Mouse (Mus musculus) brain, embryonic 14.5 days (tissue): ENCODE measurements around the gene Txnrd2.

ENCODE experiments used
- CTCF ChIP-seq: fragments of 200-500 bp; IDR thresholded peaks from 2 replicates; pipeline ENCODE4 v1.5.1; 2012; ENCODE audit warnings: inconsistent platforms, mild to moderate bottlenecking, moderate library complexity, borderline replicate concordance; ENCODE audit not compliant: insufficient read depth, insufficient read length; ENCODE audit errors: extremely low read depth
- POLR2A ChIP-seq: fragments of 200-500 bp; IDR thresholded peaks from 2 replicates; pipeline ENCODE4 v1.6.1; 2012; ENCODE audit warnings: mild to moderate bottlenecking, inconsistent platforms, borderline replicate concordance; ENCODE audit not compliant: poor library complexity, insufficient read depth, insufficient read length, severe bottlenecking; ENCODE audit errors: extremely low read depth

- TF ChIP-seq POLR2A, result no peak
- TF ChIP-seq CTCF, result no peak
Observed at GRCm38 (mm10) chr16:18451486-18452181, 25.4 kb downstream of the Txnrd2 start.
